Mouse (Mus musculus) heart, postnatal 4 days (tissue): Measurements from ENCODE around the gene Sncb. TPM values are rescaled to one million over a fixed set of nuclear protein-coding genes. Genes with fewer than 3 reads are reported as not detected.
A peak's percentile ranks its signal among the peaks of the same experiment; 100 is the strongest.

Source experiments
- DNase-seq: peaks from one replicate; pipeline ENCODE4 v3.0.0; 2021
- total RNA-seq, 2 experiments: library from RNA; stranded (reverse); gene quantifications; 2 replicates each; pipeline ENCODE4 v1.2.3; 2021

Sncb gene
- total RNA-seq, 2 experiments from 2014 or later: not detected

GRCm38 (mm10) chr13:54781086-54781485 is 14.7 kb upstream of the Sncb start:
- no peak for DNase-seq

- peak; percentile 47 for DNase-seq
Measured at GRCm38 (mm10) chr13:54780592-54780991, 14.2 kb upstream of the Sncb start.

GRCm38 (mm10) chr13:54767012-54767411 is 617 bp upstream of the Sncb start:
- no peak for DNase-seq

GRCm38 (mm10) chr13:54765281-54766191 is 859 bp downstream of the Sncb start:
- no peak for DNase-seq

- DNase-seq: no peak
Measured at GRCm38 (mm10) chr13:54760906-54761305, 5.5 kb downstream of the Sncb start.

GRCm38 (mm10) chr13:54760164-54760795 is 6.1 kb downstream of the Sncb start:
- no peak for DNase-seq

GRCm38 (mm10) chr13:54759496-54759895 is 6.9 kb downstream of the Sncb start:
- no peak for DNase-seq

- no peak for DNase-seq
Measured at GRCm38 (mm10) chr13:54758756-54759470, 7.5 kb downstream of the Sncb start.

GRCm38 (mm10) chr13:54758045-54758755 is 8.2 kb downstream of the Sncb start:
- peak; percentile 87 for DNase-seq

- DNase-seq: no peak
Measured at GRCm38 (mm10) chr13:54757093-54757830, 9.1 kb downstream of the Sncb start.

GRCm38 (mm10) chr13:54756156-54756712 is 10.2 kb downstream of the Sncb start:
- no peak for DNase-seq

GRCm38 (mm10) chr13:54755201-54755830 is 11.1 kb downstream of the Sncb start:
- DNase-seq: no peak

- DNase-seq: no peak
Measured at GRCm38 (mm10) chr13:54754169-54755080, 12.0 kb downstream of the Sncb start.

- DNase-seq: no peak
Measured at GRCm38 (mm10) chr13:54753733-54754132, 12.7 kb downstream of the Sncb start.

- no peak for DNase-seq
Measured at GRCm38 (mm10) chr13:54752656-54753055, 13.7 kb downstream of the Sncb start.

GRCm38 (mm10) chr13:54750699-54751098 is 15.7 kb downstream of the Sncb start:
- DNase-seq: peak; percentile 66

GRCm38 (mm10) chr13:54749864-54750411 is 16.5 kb downstream of the Sncb start, which contains the start of gene Gprin1:
Gene Gprin1, minus strand, starts transcription at chr13:54749874.
- no peak for DNase-seq

- DNase-seq: peak; percentile 52
Measured at GRCm38 (mm10) chr13:54749061-54749863, 17.1 kb downstream of the Sncb start.

- no peak for DNase-seq
Measured at GRCm38 (mm10) chr13:54748721-54749060, 17.7 kb downstream of the Sncb start.
